Mouse (Mus musculus) megakaryocyte, embryonic 14.5 days (primary cell): ENCODE results near the gene Gm42791.

Experiments
- FLI1 ChIP-seq: IDR thresholded peaks from 2 replicates; pipeline ENCODE4 v1.6.1; 2012; ENCODE audit warnings: low read length, inconsistent platforms, mixed read lengths
- GATA1 ChIP-seq: IDR thresholded peaks from 3 replicates; pipeline ENCODE4 v1.6.1; 2012; ENCODE audit warnings: mixed read lengths, low read length, inconsistent platforms, borderline replicate concordance

GRCm38 (mm10) chr5:149014600-149015268, 19.8 kb upstream of the Gm42791 start:
- TF ChIP-seq GATA1 (no peak), FLI1 (no peak)
